Mouse (Mus musculus) limb, embryonic 14.5 days (tissue): ENCODE measurements at regions not wholly inside any gene's neighbourhood (a gene's known extent, or its start where the extent isn't known, plus 50 kb on each side); places are given as distances from the start of the nearest gene placed in this dataset.

ENCODE experiments used
- ATAC-seq: fragments of 200-750 bp; cut with Nextera tagmentation; 2 replicates; pipeline ENCODE4 v1.8.0; 2017; ENCODE audit warnings: low read depth, moderate number of reproducible peaks, moderate TSS enrichment; ENCODE audit not compliant: low FRiP score
- DNase-seq: peaks from one replicate; pipeline ENCODE4 v3.0.0-alpha.2; 2015; ENCODE audit warnings: low spot score
- H3K27ac ChIP-seq: fragments of 300-500 bp; sonication (generic); replicated peaks from 2 replicates; pipeline ENCODE4 v1.5.1; 2014; ENCODE audit warnings: low read depth, mild to moderate bottlenecking, low read length, moderate library complexity, mixed read lengths
- H3K27me3 ChIP-seq: fragments of 300-500 bp; sonication (generic); 2 replicates; pipeline ENCODE4 v1.6.1; 2014; ENCODE audit warnings: low read length, mixed read lengths; ENCODE audit not compliant: control insufficient read depth, insufficient read depth
- H3K36me3 ChIP-seq: fragments of 300-500 bp; sonication (generic); 2 replicates; pipeline ENCODE4 v1.6.1; 2014; ENCODE audit warnings: mild to moderate bottlenecking, low read length, moderate library complexity, mixed read lengths; ENCODE audit not compliant: control insufficient read depth, insufficient read depth
- H3K4me1 ChIP-seq: fragments of 300-500 bp; sonication (generic); 2 replicates; pipeline ENCODE4 v1.6.1; 2014; ENCODE audit warnings: antibody characterized with exemption, low read length, mixed read lengths; ENCODE audit not compliant: control insufficient read depth, insufficient read depth
- H3K4me2 ChIP-seq: fragments of 300-500 bp; sonication (generic); replicated peaks from 2 replicates; pipeline ENCODE4 v1.6.1; 2014; ENCODE audit warnings: low read depth, mild to moderate bottlenecking, low read length, moderate library complexity; ENCODE audit not compliant: severe bottlenecking
- H3K4me3 ChIP-seq: fragments of 300-500 bp; sonication (generic); replicated peaks from 2 replicates; pipeline ENCODE4 v1.5.1; 2014; ENCODE audit warnings: low read length
- H3K9ac ChIP-seq: fragments of 300-500 bp; sonication (generic); 2 replicates; pipeline ENCODE4 v1.6.1; 2014; ENCODE audit warnings: mild to moderate bottlenecking, low read depth, low read length, moderate library complexity; ENCODE audit not compliant: severe bottlenecking
- H3K9me3 ChIP-seq: fragments of 300-500 bp; sonication (generic); 2 replicates; pipeline ENCODE4 v1.6.1; 2016; ENCODE audit warnings: low read length; ENCODE audit not compliant: control insufficient read depth
- POLR2A ChIP-seq: fragments of 200-500 bp; IDR thresholded peaks from 2 replicates; pipeline ENCODE4 v1.8.0; 2012; ENCODE audit warnings: inconsistent platforms, mild to moderate bottlenecking, moderate library complexity, borderline replicate concordance; ENCODE audit not compliant: insufficient read depth, insufficient read length; ENCODE audit errors: extremely low read depth
- WGBS: fragments of 180-500 bp; shearing (Covaris S2); extraction: QIAGEN DNeasy Blood & Tissue Kit; methylation state at CpG from one replicate; pipeline ENCODE4 v1.1.7; 2014; 5-methylcytosine and 5-hydroxymethylcytosine counted together

DNA sequence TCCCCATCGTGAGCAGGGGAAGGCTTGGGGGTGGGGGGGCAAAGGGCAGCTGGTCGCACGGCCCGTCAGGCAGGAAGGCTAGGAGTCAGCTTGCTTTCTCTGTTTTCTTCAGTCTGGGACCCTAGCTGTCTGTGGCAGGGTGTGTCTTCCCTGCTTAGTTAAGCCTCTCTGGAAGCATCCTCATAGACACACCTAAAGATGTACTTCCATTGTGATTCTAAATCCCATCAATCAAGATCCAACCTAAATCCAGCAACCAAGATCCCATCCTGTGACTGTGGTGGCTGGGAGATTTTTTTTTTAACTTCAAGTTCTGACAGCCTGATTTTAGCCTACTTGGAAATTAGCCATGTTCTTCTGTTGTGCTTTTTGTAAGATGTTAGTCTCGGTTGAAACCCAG lies 69.9 kb upstream of the Ankrd55 start:
- Histone ChIP-seq H3K27ac (no peak overlapping the region), H3K4me1 (no peaks in the 10 kb centered on the region), H3K9me3 (no peaks in the 10 kb centered on the region), H3K36me3 (no peaks in the 10 kb centered on the region), H3K4me2 (no peak overlapping the region), H3K27me3 (no peaks in the 10 kb centered on the region), H3K4me3 (no peak overlapping the region), H3K9ac (no peak overlapping the region)
- DNase-seq (no peak), ATAC-seq (no peak)
- 63% methylated on average over 5 of the region's 5 CpGs for WGBS
- no peak for TF ChIP-seq POLR2A

GRCm38 (mm10) chr13:112220184-112220583 lies 68.1 kb upstream of the Ankrd55 start:
- ATAC-seq (no peak), DNase-seq (no peak)
- Histone ChIP-seq H3K36me3 (no peaks in the 10 kb centered on the region), H3K27me3 (no peaks in the 10 kb centered on the region), H3K4me3 (no peak overlapping the region), H3K9ac (no peak overlapping the region), H3K9me3 (no peaks in the 10 kb centered on the region), H3K4me2 (no peak overlapping the region), H3K27ac (no peak overlapping the region), H3K4me1 (no peaks in the 10 kb centered on the region)
- no peak for TF ChIP-seq POLR2A
- WGBS: 90% methylated on average over 8 of the region's 8 CpGs

DNA sequence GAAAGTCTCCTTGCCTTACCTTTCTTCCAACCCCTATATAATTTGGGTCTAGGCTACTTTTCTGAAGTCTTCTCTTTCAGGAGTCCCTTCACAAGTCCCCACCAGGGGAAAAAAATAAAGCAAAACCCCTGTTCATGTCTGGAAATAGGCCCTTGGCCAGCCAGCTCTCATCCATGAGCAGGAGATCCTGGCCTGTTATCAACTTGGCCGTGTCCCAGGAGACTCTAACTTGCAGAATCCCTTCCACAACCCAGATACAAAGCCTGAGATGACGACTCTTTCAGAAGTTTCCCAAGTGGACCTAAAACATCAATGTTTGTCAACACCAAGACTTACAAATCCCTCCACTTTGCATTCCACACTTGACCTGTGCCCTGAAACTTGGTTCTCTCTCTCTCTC lies 64.6 kb upstream of the Ankrd55 start:
- H3K27me3 ChIP-seq: no peaks in the 10 kb centered on the region
- H3K9me3 ChIP-seq: no peaks in the 10 kb centered on the region
- no peak for DNase-seq
- ATAC-seq: no peak
- no peak for TF ChIP-seq POLR2A
- no peaks in the 10 kb centered on the region for H3K4me1 ChIP-seq
- no peak overlapping the region for H3K4me2 ChIP-seq
- H3K27ac ChIP-seq: no peak overlapping the region
- WGBS: 84% methylated on average over 2 of the region's 2 CpGs
- H3K9ac ChIP-seq: no peak overlapping the region
- H3K36me3 ChIP-seq: no peaks in the 10 kb centered on the region
- H3K4me3 ChIP-seq: no peak overlapping the region

DNA sequence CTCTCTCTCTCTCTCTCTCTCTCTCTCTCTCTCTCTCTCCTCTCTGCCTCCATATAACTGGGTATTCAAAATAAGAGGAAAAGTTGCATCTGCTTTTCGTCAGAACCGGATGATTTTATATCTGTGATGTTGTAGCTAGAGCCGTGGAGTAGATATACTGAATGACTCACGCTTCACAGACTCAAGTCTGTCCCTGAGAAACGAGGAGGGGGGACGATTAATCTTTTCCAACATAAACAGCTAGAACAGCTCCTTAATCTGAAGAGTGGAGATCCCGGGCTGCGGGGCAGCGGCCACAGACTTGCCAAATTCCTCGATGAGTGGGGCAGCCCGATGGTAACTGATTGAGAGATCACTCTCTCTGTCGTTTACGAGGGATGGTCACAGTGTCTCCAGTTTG lies 60.5 kb upstream of the Ankrd55 start:
- no peak overlapping the region for H3K9ac ChIP-seq
- H3K36me3 ChIP-seq: no peaks in the 10 kb centered on the region
- H3K9me3 ChIP-seq: no peaks in the 10 kb centered on the region
- no peak overlapping the region for H3K4me3 ChIP-seq
- 51% methylated on average over 13 of the region's 13 CpGs for WGBS
- no peak overlapping the region for H3K27ac ChIP-seq
- TF ChIP-seq POLR2A: no peak
- H3K4me2 ChIP-seq: no peak overlapping the region
- no peak for DNase-seq
- H3K4me1 ChIP-seq: no peaks in the 10 kb centered on the region
- H3K27me3 ChIP-seq: no peaks in the 10 kb centered on the region
- ATAC-seq: no peak

- Histone ChIP-seq H3K9ac (no peak overlapping the region), H3K4me2 (no peak overlapping the region), H3K27ac (no peak overlapping the region), H3K27me3 (no peaks in the 10 kb centered on the region), H3K36me3 (no peaks in the 10 kb centered on the region), H3K4me1 (no peaks in the 10 kb centered on the region), H3K4me3 (no peak overlapping the region), H3K9me3 (no peaks in the 10 kb centered on the region)
- ATAC-seq (no peak), DNase-seq (no peak)
- 79% methylated on average over 4 of the region's 4 CpGs for WGBS
- no peak for TF ChIP-seq POLR2A
Measured at GRCm38 (mm10) chr13:112228846-112229245, 59.4 kb upstream of the Ankrd55 start.

GRCm38 (mm10) chr13:112230176-112230575 lies 58.1 kb upstream of the Ankrd55 start:
- no peak overlapping the region for H3K4me2 ChIP-seq
- no peaks in the 10 kb centered on the region; the same call in 1 of the 2 replicates for H3K9me3 ChIP-seq
- WGBS: 14% methylated on average over 3 of the region's 3 CpGs
- H3K9ac ChIP-seq: no peak overlapping the region
- H3K4me3 ChIP-seq: no peak overlapping the region
- no peak for ATAC-seq
- no peaks in the 10 kb centered on the region for H3K4me1 ChIP-seq
- H3K27ac ChIP-seq: no peak overlapping the region
- no peak for DNase-seq
- no peak for TF ChIP-seq POLR2A
- no peaks in the 10 kb centered on the region for H3K27me3 ChIP-seq
- no peaks in the 10 kb centered on the region for H3K36me3 ChIP-seq
